Mouse (Mus musculus): Measurements from ENCODE around the gene Clcf1. TPM values are rescaled to one million over a fixed set of nuclear protein-coding genes. Genes with fewer than 3 reads are reported as not detected.
A peak's percentile ranks its signal among the peaks of the same experiment; 100 is the strongest.

The Clcf1 gene
- total RNA-seq, 1 experiment = 2.2 TPM

GRCm38 (mm10) chr19:4169810-4170209, 44.2 kb upstream of the Clcf1 start:
- H3K4me3 ChIP-seq (ENCODE audit: insufficient read depth in 1 of 2, low read depth in 1 of 2, low read length in 2 of 2, poor library complexity in 1 of 2, severe bottlenecking in 1 of 2) = peak overlapping the region; percentile 63 to 88
- in situ Hi-C loops (cut with MboI; ENCODE audit: low sequenced_read_pairs in 2 of 2, unreplicated experiment in 2 of 2) = no loop called here
- peak overlapping the region; percentile 72 for H3K9ac ChIP-seq (ENCODE audit: insufficient read depth, low read depth, low read length, poor library complexity, severe bottlenecking)
- H3K9me3 ChIP-seq (ENCODE audit: control insufficient read depth, insufficient read depth, low read depth, low read length) = no peaks in the 10 kb centered on the region
- H3K36me3 ChIP-seq (ENCODE audit: control insufficient read depth, insufficient read depth, low read length, poor library complexity, severe bottlenecking) = no peaks in the 10 kb centered on the region
- TF ChIP-seq MAFK (IDR thresholded peaks at IDR 0.05; ENCODE audit: insufficient read depth, low read depth, low read length) = no peak
- no peak for TF ChIP-seq ZNF384 (IDR thresholded peaks at IDR 0.05; ENCODE audit: low read depth, low read length)
- no peak for TF ChIP-seq HCFC1 (IDR thresholded peaks at IDR 0.05; ENCODE audit: borderline replicate concordance, insufficient read depth, low read length)
- TF ChIP-seq ZC3H11A (IDR thresholded peaks at IDR 0.05; ENCODE audit: borderline replicate concordance, low read depth, low read length) = no peak
- no peak for DNase-seq (ENCODE audit: low read depth, low spot score)
- peaks cover 0 to 24% of the 10 kb centered on the region in 2 experiments; a peak in 1 of 4 replicates for H3K4me1 ChIP-seq (ENCODE audit: control insufficient read depth in 2 of 2, insufficient read depth in 2 of 2, low read length in 2 of 2, poor library complexity in 1 of 2)
- H3K27ac ChIP-seq (ENCODE audit: insufficient read depth, low read depth, low read length, poor library complexity, severe bottlenecking) = no peak overlapping the region

- TF ChIP-seq ZNF384 (IDR thresholded peaks at IDR 0.05; ENCODE audit: low read depth, low read length) = no peak
- no peak for TF ChIP-seq MAFK (IDR thresholded peaks at IDR 0.05; ENCODE audit: insufficient read depth, low read depth, low read length)
- TF ChIP-seq HCFC1 (IDR thresholded peaks at IDR 0.05; ENCODE audit: borderline replicate concordance, insufficient read depth, low read length) = no peak
- TF ChIP-seq CHD2 (IDR thresholded peaks at IDR 0.05; ENCODE audit: low read depth, low read length) = no peak
- TF ChIP-seq ZC3H11A (IDR thresholded peaks at IDR 0.05; ENCODE audit: borderline replicate concordance, low read depth, low read length) = no peak
These were observed 43.2 kb upstream of the Clcf1 start for GRCm38 (mm10) chr19:4170723-4171392.

DNA sequence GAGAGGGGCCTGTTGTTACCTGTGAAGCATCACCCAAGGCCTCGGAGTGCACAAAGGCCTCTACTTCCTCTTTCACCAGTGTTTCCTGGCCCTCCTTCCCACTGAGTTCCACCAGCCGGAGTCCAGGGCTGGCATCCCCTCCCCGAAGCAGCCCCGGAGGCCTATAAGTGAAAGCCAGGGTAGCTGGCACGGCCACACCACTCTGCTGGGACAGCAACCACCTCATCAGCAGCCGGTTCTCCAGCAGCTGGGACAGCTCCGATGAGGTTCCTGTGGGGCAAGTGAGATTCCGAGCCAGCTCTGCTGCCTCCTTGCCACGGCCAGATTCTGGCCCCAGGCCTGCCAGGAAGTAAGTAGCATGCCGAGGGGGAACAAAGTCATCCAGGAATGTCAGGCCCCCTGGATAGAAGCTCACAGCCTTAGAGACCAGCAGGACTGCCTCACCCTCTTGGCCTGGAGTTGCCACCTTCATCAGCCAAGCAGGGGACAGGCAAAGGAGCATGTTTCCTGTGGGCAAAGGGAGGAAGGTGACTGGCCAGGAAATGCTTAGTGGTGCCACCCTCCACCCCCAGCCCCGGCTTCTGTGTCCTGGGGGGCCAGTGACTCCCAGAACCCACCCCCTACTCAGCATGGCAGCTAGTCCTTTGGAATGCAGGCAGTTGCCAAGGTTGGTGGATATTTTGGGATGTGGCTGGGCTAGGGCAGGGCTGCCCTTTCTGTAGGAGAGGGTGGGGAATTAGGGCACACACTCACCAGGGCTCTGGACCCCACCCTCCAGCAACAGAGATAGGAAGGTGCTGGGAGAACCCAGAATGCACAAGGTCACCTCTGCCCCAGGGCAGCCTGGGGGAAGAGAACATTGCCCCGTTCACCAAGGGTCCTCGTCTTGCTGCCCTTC, 42.4 kb upstream of the Clcf1 start:
- H3K27ac ChIP-seq (ENCODE audit: insufficient read depth, low read depth, low read length, poor library complexity, severe bottlenecking) = no peak overlapping the region
- no peak for TF ChIP-seq MAFK (IDR thresholded peaks at IDR 0.05; ENCODE audit: insufficient read depth, low read depth, low read length)
- TF ChIP-seq HCFC1 (IDR thresholded peaks at IDR 0.05; ENCODE audit: borderline replicate concordance, insufficient read depth, low read length) = no peak
- TF ChIP-seq CHD2 (IDR thresholded peaks at IDR 0.05; ENCODE audit: low read depth, low read length) = no peak
- TF ChIP-seq ZC3H11A (IDR thresholded peaks at IDR 0.05; ENCODE audit: borderline replicate concordance, low read depth, low read length) = no peak
- TF ChIP-seq ZNF384 (IDR thresholded peaks at IDR 0.05; ENCODE audit: low read depth, low read length) = no peak
- H3K36me3 ChIP-seq (ENCODE audit: control insufficient read depth, insufficient read depth, low read length, poor library complexity, severe bottlenecking) = no peaks in the 10 kb centered on the region
- H3K9ac ChIP-seq (ENCODE audit: insufficient read depth, low read depth, low read length, poor library complexity, severe bottlenecking) = no peak overlapping the region
- in situ Hi-C loops (cut with MboI; ENCODE audit: low sequenced_read_pairs in 2 of 2, unreplicated experiment in 2 of 2) = no loop called here
- H3K9me3 ChIP-seq (ENCODE audit: control insufficient read depth, insufficient read depth, low read depth, low read length) = no peaks in the 10 kb centered on the region
- peaks cover 0 to 30% of the 10 kb centered on the region in 2 experiments; a peak in 2 of 4 replicates for H3K4me1 ChIP-seq (ENCODE audit: control insufficient read depth in 2 of 2, insufficient read depth in 2 of 2, low read length in 2 of 2, poor library complexity in 1 of 2)
- DNase-seq (ENCODE audit: low read depth, low spot score) = no peak
- no peak overlapping the region for H3K4me3 ChIP-seq (ENCODE audit: insufficient read depth in 1 of 2, low read depth in 1 of 2, low read length in 2 of 2, poor library complexity in 1 of 2, severe bottlenecking in 1 of 2)

More at GRCm38 (mm10) chr19:4170723-4171392, 43.2 kb upstream of the Clcf1 start:
- peaks cover 0 to 30% of the 10 kb centered on the region in 2 experiments; a peak in 2 of 4 replicates for H3K4me1 ChIP-seq (ENCODE audit: control insufficient read depth in 2 of 2, insufficient read depth in 2 of 2, low read length in 2 of 2, poor library complexity in 1 of 2)
- H3K27ac ChIP-seq (ENCODE audit: insufficient read depth, low read depth, low read length, poor library complexity, severe bottlenecking) = no peak overlapping the region
- H3K36me3 ChIP-seq (ENCODE audit: control insufficient read depth, insufficient read depth, low read length, poor library complexity, severe bottlenecking) = no peaks in the 10 kb centered on the region
- H3K4me3 ChIP-seq (ENCODE audit: insufficient read depth in 1 of 2, low read depth in 1 of 2, low read length in 2 of 2, poor library complexity in 1 of 2, severe bottlenecking in 1 of 2) = no peak overlapping the region
- in situ Hi-C loops (cut with MboI; ENCODE audit: low sequenced_read_pairs in 2 of 2, unreplicated experiment in 2 of 2) = no loop called here
- H3K9ac ChIP-seq (ENCODE audit: insufficient read depth, low read depth, low read length, poor library complexity, severe bottlenecking) = no peak overlapping the region
- no peak for DNase-seq (ENCODE audit: low read depth, low spot score)
- no peaks in the 10 kb centered on the region for H3K9me3 ChIP-seq (ENCODE audit: control insufficient read depth, insufficient read depth, low read depth, low read length)

- in situ Hi-C loops (cut with MboI; ENCODE audit: low sequenced_read_pairs in 2 of 2, unreplicated experiment in 2 of 2) = no loop called here
- no peaks in the 10 kb centered on the region for H3K9me3 ChIP-seq (ENCODE audit: control insufficient read depth, insufficient read depth, low read depth, low read length)
- no peaks in the 10 kb centered on the region for H3K36me3 ChIP-seq (ENCODE audit: control insufficient read depth, insufficient read depth, low read length, poor library complexity, severe bottlenecking)
- no peak for TF ChIP-seq HCFC1 (IDR thresholded peaks at IDR 0.05; ENCODE audit: borderline replicate concordance, insufficient read depth, low read length)
- no peak for TF ChIP-seq MAFK (IDR thresholded peaks at IDR 0.05; ENCODE audit: insufficient read depth, low read depth, low read length)
- no peak for TF ChIP-seq ZC3H11A (IDR thresholded peaks at IDR 0.05; ENCODE audit: borderline replicate concordance, low read depth, low read length)
- TF ChIP-seq CHD2 (IDR thresholded peaks at IDR 0.05; ENCODE audit: low read depth, low read length) = no peak
- TF ChIP-seq ZNF384 (IDR thresholded peaks at IDR 0.05; ENCODE audit: low read depth, low read length) = no peak
- no peak overlapping the region for H3K4me3 ChIP-seq (ENCODE audit: insufficient read depth in 1 of 2, low read depth in 1 of 2, low read length in 2 of 2, poor library complexity in 1 of 2, severe bottlenecking in 1 of 2)
- peak overlapping the region; percentile 52 for H3K9ac ChIP-seq (ENCODE audit: insufficient read depth, low read depth, low read length, poor library complexity, severe bottlenecking)
- DNase-seq (ENCODE audit: low read depth, low spot score) = no peak
- no peak overlapping the region for H3K27ac ChIP-seq (ENCODE audit: insufficient read depth, low read depth, low read length, poor library complexity, severe bottlenecking)
- H3K4me1 ChIP-seq (ENCODE audit: control insufficient read depth in 2 of 2, insufficient read depth in 2 of 2, low read length in 2 of 2, poor library complexity in 1 of 2) = peaks cover 0 to 30% of the 10 kb centered on the region in 2 experiments; a peak in 2 of 4 replicates
These were observed 41.1 kb upstream of the Clcf1 start for GRCm38 (mm10) chr19:4172925-4173324.

Measured in ES-E14 (cell line).